Mouse (Mus musculus): ENCODE measurements around the gene Gm1113.

Gm1113 gene

GRCm38 (mm10) chr9:35479456-35479855 is 38.6 kb downstream of the Gm1113 start:
- no peak for DNase-seq (ENCODE audit: low read depth, low spot score)

- no peak for DNase-seq (ENCODE audit: low read depth, low spot score)
Observed at GRCm38 (mm10) chr9:35475394-35475793, 42.7 kb downstream of the Gm1113 start.

GRCm38 (mm10) chr9:35474104-35474724 is 43.9 kb downstream of the Gm1113 start:
- no peak for DNase-seq (ENCODE audit: low read depth, low spot score)

- no peak for DNase-seq (ENCODE audit: low read depth, low spot score)
Observed at GRCm38 (mm10) chr9:35468913-35469312, 49.2 kb downstream of the Gm1113 start.

- DNase-seq (ENCODE audit: low read depth, low spot score) = no peak
Observed at GRCm38 (mm10) chr9:35467264-35467817, 50.7 kb downstream of the Gm1113 start.

- no peak for DNase-seq (ENCODE audit: low read depth, low spot score)
Observed at GRCm38 (mm10) chr9:35459594-35459993, 58.5 kb downstream of the Gm1113 start.

Data from R1 (cell line).